Mouse (Mus musculus) liver, adult 2 months (tissue): Measurements from ENCODE around the gene Mef2d.

Experiments
- CTCF ChIP-seq: fragments of 200-500 bp; IDR thresholded peaks from 2 replicates; pipeline ENCODE4 v1.5.1; 2011; ENCODE audit warnings: low read depth, low read length, control low read depth
- POLR2A ChIP-seq: fragments of 200-500 bp; IDR thresholded peaks from 2 replicates; pipeline ENCODE4 v1.6.1; 2011; ENCODE audit warnings: low read length, control low read depth; ENCODE audit not compliant: insufficient read depth; ENCODE audit errors: extremely low read depth

- no peak for TF ChIP-seq POLR2A
- no peak for TF ChIP-seq CTCF
Measured at GRCm38 (mm10) chr3:88177106-88177505, 34.9 kb downstream of the Mef2d start.
